Mouse (Mus musculus) left cerebral cortex, postnatal 10 days (tissue): ENCODE data around the gene Sh3pxd2b. TPM values are rescaled to one million over a fixed set of nuclear protein-coding genes. Genes with fewer than 3 reads are reported as not detected.

Experiments used
- DNase-seq, 2 experiments: peaks; one replicate each; pipeline ENCODE4 v3.0.0; 2021 to 2022; ENCODE audit warnings: low spot score in 2 of 2, mixed read lengths in 1 of 2; ENCODE audit errors: extremely low spot score in 1 of 2
- intact Hi-C: fragments of 180-260 bp; cut with DNase I; formaldehyde crosslinking; loops from one replicate; pipeline ENCODE4 v1.15.1; 2025
- total RNA-seq, 2 experiments: library from RNA; stranded (reverse); gene quantifications; 2 replicates each; pipeline ENCODE4 v1.2.3; 2021

Sh3pxd2b gene
- total RNA-seq, 2 experiments from 2014 or later = 28.2 to 31.9 TPM

- no peak for DNase-seq
- intact Hi-C loops = loop anchor here (5.0 kb wide), 2 partner anchors 112 to 243 kb away; no protein-coding TSS in a partner anchor
These were observed 106.7 kb downstream of the Sh3pxd2b start for GRCm38 (mm10) chr11:32454231-32454799.

DNA sequence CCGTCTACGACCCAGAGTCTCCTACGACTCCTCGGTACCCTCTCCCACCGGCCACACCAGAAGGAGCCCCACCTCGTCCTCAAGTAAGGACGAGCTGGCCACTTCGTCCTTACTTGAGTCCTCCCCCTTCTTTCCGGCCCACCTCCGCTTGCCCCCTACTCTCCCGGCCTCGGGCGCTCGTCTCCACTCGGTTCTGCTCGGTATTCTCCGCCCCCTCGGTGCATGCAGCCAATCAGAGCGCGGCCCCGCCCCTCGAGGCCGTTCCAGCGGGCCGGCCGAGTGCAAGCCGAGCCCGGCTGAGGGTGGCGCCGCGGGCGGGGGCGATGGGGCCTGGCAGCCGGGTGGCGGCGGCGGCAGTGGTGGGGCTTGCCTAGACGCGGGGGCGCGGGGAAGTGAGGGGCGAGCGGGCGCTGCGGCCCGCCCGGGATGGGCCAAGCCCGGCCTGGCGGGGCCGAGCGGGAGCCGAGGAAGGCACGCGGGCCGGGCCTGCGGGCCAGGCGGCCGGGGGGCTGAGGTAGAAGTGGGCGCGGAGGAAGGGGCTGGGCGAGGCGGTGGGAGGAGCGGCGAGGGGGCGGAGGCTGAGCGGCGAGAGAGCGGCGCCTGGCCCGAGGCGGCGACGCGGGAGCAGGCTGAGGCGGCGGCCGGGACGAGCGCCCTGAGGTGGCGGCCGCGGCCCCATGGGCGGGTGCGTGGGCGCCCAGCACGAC is 107.3 kb downstream of the Sh3pxd2b start, which contains the start of gene Ubtd2:
Gene Ubtd2, plus strand, starts transcription at position 571 of the 707 bp plus-strand sequence.
- intact Hi-C loops = loop anchor here (5.0 kb wide), 3 partner anchors 42 to 242 kb away; no protein-coding TSS in a partner anchor

DNA sequence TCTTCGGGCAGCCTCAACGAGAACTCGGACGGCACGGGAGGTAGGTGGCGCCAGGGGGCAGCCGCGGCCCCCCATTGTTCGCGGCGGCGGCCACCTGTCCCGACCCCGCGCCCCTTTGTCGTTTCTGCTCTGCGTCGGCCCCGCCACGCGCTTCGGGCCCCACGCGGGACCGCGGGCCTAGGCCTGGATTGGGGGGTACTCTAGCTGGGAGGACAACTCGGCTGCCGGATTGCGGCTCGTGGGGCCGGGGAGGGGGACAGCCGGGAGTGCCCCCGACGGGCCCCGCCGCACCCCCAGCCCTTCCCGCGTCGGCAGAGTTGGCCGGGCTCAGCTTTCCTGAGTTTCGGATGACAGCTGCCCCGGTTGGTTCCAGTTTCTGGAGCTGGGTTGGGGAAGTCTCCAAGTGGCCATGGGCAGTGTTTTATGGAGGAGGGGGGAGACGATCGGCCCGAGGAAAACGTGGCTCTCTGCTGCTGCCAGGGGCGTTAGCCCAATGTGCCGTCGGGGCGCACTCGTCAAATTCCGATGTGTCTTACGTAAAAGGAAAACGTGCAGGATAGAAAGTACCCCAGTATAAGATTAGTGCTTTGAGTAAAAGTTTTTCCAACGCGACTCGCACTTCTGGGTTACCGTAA is 108.0 kb downstream of the Sh3pxd2b start:
- intact Hi-C loops = loop anchor here (5.0 kb wide), 1 partner anchor 42 kb away; no protein-coding TSS in a partner anchor
- DNase-seq = peak in 1 of 2 experiments; percentile 54

More for the DNA sequence above, 107.3 kb downstream of the Sh3pxd2b start, which contains the start of gene Ubtd2:
- peak; percentile 93 to 98 for DNase-seq

DNA sequence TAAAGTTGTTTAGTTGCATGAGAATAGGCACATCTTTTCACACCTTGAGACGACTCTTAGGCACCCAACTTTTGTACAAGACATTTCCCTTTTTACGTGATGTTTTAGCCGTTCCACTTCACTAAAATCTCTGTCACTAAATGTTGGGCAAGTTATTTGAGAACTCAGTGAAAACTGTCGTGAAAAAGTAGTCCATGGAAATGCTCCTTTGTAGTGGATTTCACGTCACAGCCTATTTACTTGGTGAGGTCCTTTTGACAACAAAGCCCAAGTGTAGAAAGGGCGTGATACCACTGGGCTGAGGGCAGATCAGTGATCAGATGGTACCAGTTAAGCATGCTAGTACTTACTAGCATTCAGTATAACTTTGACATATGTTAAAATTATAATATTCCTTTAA is 108.7 kb downstream of the Sh3pxd2b start:
- intact Hi-C loops = loop anchor here (5.0 kb wide), 1 partner anchor 41 kb away; no protein-coding TSS in a partner anchor
- DNase-seq = no peak

DNA sequence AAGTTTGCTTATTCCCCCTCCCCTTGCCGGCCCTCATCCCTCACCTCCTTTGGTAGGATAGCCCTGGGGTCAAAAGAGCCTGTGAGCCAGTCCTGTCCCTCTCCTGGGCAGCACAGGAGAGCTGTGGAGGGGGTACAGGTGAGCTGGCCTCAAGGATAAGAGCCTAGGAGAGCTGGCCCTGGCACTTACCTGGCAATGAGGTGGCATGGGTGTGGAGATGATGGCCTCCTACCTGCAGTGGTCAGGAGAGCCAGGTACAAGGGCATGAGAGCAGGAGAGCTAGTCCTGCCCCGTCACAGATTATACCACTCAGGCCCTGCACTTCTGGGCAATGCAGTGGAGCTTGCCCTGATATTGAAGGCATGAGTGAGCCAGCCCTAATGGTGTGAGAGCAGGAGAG is 116.7 kb downstream of the Sh3pxd2b start:
- intact Hi-C loops = no loop called here
- no peak for DNase-seq

DNA sequence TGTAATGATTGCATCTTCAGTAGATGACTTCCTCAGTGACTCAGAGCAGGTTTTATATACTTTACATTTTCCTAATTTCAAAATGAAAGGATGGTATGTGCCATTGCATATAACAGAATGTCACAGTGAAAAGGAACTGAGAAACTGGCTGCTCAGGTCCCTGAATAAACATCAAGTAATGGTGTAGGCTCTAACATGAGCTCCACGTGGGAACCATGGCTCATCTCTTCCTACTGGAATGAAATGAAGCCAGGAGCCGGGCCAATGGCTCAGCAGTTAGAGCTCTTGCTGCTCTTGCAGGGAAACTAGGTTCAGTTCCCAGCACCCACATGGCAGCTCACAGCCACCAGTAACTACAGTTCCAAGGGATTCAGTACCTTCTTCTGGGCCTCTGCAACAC is 124.3 kb downstream of the Sh3pxd2b start:
- no peak for DNase-seq
- intact Hi-C loops = no loop called here

DNA sequence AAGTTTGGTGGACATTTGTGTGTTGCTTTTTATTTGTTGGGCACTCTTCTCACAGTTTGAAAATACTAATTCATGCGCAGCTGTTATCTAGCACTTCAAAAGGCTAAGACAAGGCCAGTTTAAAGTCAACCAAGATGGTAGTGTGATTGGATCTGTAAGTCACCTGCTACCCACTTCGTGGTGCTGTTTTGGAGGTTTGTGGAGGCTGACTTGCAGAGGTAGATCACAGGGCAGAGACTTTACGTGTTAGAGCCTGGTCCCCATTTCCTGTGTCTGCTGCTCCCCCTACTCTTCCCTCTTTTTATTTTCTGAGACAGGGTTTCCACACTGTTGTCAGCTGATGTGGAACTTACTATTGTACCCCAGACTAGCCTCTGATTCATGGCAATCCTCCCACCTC is 127.1 kb downstream of the Sh3pxd2b start:
- DNase-seq = no peak
- intact Hi-C loops = no loop called here

DNA sequence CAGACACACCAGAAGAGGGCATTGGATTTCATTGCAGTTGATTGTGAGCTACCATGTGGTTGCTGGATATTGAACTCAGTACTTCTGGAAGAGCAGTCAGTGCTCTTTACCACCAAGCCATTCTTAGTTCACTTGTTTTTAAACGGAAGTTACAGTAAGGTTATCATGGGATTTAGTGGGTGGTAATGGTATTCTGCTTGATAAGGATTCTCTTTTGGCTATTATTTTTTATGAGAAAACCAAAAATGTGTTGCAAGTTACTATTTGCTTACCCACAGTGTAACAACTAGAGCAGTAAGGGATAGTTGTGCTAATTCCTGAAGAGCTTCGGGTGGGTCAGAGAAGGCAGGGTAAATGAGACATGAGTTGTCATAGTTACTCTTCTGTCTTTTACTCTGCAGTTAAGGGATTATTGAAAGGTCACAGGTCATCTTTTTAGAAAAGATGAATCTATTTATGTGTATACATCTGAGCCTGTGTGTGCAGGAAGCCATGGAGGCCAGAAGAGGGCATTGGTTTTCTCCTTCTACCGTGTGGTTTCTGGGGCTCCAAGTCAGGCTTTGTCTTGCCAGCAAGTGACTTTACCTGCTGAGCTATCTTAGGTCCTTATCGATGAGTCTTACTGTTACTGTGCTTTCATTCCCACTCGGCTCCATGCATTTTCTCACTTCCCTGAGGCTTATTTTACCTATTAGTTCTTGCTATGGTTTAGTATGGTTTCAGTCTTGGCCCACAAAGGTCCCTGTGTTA is 128.0 kb downstream of the Sh3pxd2b start:
- DNase-seq = no peak

More for the DNA sequence above, 128.0 kb downstream of the Sh3pxd2b start:
- intact Hi-C loops = no loop called here

Other genes starting within 250 kb of the Sh3pxd2b start
- gene Il9r, start 147.5 kb upstream of the Sh3pxd2b start, total RNA-seq = not detected
- gene Snrnp25, start 142.4 kb upstream of the Sh3pxd2b start, total RNA-seq = 10 to 100 TPM; 25.9 to 28.4 TPM
- gene Rhbdf1, start 125.5 kb upstream of the Sh3pxd2b start, total RNA-seq = 10 to 100 TPM; 16.4 to 21.8 TPM
- gene Mpg, start 121.3 kb upstream of the Sh3pxd2b start, total RNA-seq = 10 to 100 TPM; 18.7 to 19.8 TPM
- 10 to 100 TPM; 55.9 to 60.0 TPM for gene Nprl3, start 80.1 kb upstream of the Sh3pxd2b start, total RNA-seq
- not detected for gene Hba-x, start 71.4 kb upstream of the Sh3pxd2b start, total RNA-seq
- gene Hba-a1, start 64.3 kb upstream of the Sh3pxd2b start, total RNA-seq = 100 to 1,000 TPM; 406 to 790 TPM
- 1 to 10 TPM; 2.9 to 3.3 TPM for gene Hbq1b, start 60.9 kb upstream of the Sh3pxd2b start, total RNA-seq
- gene Hba-a2, start 51.3 kb upstream of the Sh3pxd2b start, total RNA-seq = 100 to 1,000 TPM; 384 to 756 TPM
- gene Hbq1a, start 47.8 kb upstream of the Sh3pxd2b start, total RNA-seq = 1 to 10 TPM; 1.9 to 2.1 TPM
- 10 to 100 TPM; 46.9 to 54.9 TPM for gene Ubtd2, start 107.5 kb downstream of the Sh3pxd2b start, total RNA-seq
- not detected for gene Efcab9, start 184.3 kb downstream of the Sh3pxd2b start, total RNA-seq
- 1 to 10 TPM; 6.4 to 7.5 TPM for gene Stk10, start 185.5 kb downstream of the Sh3pxd2b start, total RNA-seq